Mouse (Mus musculus): Measurements from ENCODE around the gene Apbb2. TPM values are rescaled to one million over a fixed set of nuclear protein-coding genes. Genes with fewer than 3 reads are reported as not detected.

Gene Apbb2
- polyA plus RNA-seq, 1 experiment from 2014 or later, result 7.8 TPM

- no peak overlapping the region for H3K27ac ChIP-seq
- H3K4me3 ChIP-seq (ENCODE audit: inconsistent target), result no peak overlapping the region
- no peaks in the 10 kb centered on the region for H3K79me2 ChIP-seq (ENCODE audit: inconsistent target)
- no peaks in the 10 kb centered on the region for H3K36me3 ChIP-seq (ENCODE audit: inconsistent target)
Measured at GRCm38 (mm10) chr5:66428071-66428470, 190.5 kb downstream of the Apbb2 start.

- WGBS (ENCODE audit: missing documents), result 70% methylated on average over 4 of the region's 4 CpGs
- Histone ChIP-seq H3K36me3 (ENCODE audit: inconsistent target) (no peaks in the 10 kb centered on the region), H3K79me2 (ENCODE audit: inconsistent target) (no peaks in the 10 kb centered on the region), H3K4me3 (ENCODE audit: inconsistent target) (no peak overlapping the region), H3K27ac (no peak overlapping the region)
Measured at GRCm38 (mm10) chr5:66423909-66424308, 194.7 kb downstream of the Apbb2 start.

DNA sequence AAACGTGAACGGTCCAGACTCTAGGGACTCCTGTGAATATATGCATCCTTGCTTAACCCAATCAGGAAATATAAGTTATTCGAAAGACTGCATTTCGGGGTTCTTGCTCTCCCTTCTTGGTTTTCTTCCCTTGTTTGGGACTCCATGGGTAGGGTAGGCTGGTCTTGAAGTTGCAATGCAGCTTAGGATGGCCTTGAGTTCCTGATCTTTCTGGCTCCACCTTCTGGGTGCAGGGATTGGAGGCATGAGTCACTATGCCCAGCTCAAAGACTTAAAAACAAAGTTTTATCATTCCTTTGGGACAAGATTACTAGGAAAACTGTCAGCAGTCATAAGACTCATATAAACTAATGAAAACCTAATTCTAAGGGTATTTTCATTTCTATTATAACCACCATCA, 195.1 kb downstream of the Apbb2 start:
- no peak overlapping the region for H3K4me3 ChIP-seq (ENCODE audit: inconsistent target)
- no peak overlapping the region for H3K27ac ChIP-seq
- 98% methylated on average over 4 of the region's 4 CpGs for WGBS (ENCODE audit: missing documents)
- H3K36me3 ChIP-seq (ENCODE audit: inconsistent target), result no peaks in the 10 kb centered on the region
- H3K79me2 ChIP-seq (ENCODE audit: inconsistent target), result no peaks in the 10 kb centered on the region

- WGBS (ENCODE audit: missing documents), result 89% methylated on average over 4 of the region's 4 CpGs
- Histone ChIP-seq H3K4me3 (ENCODE audit: inconsistent target) (no peak overlapping the region), H3K79me2 (ENCODE audit: inconsistent target) (no peaks in the 10 kb centered on the region), H3K36me3 (ENCODE audit: inconsistent target) (no peaks in the 10 kb centered on the region), H3K27ac (no peak overlapping the region)
Measured at GRCm38 (mm10) chr5:66421954-66422353, 196.6 kb downstream of the Apbb2 start.

DNA sequence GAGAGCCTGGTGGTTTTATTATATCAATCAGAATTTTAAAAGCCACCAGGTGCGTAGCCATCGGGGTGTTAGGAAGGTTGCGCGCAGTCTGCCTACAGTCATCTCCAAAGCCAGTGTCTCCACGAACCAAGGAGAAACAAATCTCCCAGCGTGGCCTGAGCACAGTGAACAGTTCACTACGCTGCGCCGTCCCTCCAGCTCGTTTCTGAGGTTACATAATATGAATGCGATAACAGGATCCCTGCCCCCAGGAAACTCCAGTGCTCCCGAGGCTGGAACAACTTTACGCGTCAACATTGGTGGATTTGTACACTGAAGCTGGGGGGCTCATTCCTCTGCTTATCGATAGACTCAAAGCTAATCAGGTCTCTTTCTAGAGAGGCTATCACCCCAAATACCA, 197.4 kb downstream of the Apbb2 start:
- WGBS (ENCODE audit: missing documents), result 95% methylated on average over 15 of the region's 15 CpGs
- Histone ChIP-seq H3K79me2 (ENCODE audit: inconsistent target) (no peaks in the 10 kb centered on the region), H3K4me3 (ENCODE audit: inconsistent target) (no peak overlapping the region), H3K27ac (no peak overlapping the region), H3K36me3 (ENCODE audit: inconsistent target) (no peaks in the 10 kb centered on the region)

DNA sequence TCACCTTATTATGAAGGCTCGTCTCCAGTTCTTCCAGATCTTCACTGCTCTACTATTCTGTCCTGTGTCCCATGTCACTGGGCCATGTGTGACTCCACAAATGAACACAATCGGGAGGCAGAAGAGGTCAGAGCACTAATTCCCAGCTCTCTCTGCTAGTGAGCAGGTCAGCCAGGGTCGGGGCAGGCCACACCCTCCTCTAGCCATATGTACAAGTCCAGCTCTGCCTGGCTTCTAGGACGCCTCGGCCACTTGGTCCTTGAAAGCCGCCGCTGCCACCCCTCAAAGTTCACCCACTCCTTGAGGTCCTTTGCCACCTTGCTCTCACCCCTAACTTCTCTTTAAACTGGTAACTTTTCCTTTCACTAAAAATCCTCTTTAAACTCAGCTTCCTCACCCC, 198.6 kb downstream of the Apbb2 start:
- Histone ChIP-seq H3K4me3 (ENCODE audit: inconsistent target) (no peak overlapping the region), H3K79me2 (ENCODE audit: inconsistent target) (no peaks in the 10 kb centered on the region), H3K36me3 (ENCODE audit: inconsistent target) (no peaks in the 10 kb centered on the region), H3K27ac (no peak overlapping the region)
- WGBS (ENCODE audit: missing documents), result 91% methylated on average over 7 of the region's 7 CpGs

GRCm38 (mm10) chr5:66417289-66417688, 201.3 kb downstream of the Apbb2 start:
- no peaks in the 10 kb centered on the region for H3K36me3 ChIP-seq (ENCODE audit: inconsistent target)
- WGBS (ENCODE audit: missing documents), result 63% methylated on average over 8 of the region's 8 CpGs

GRCm38 (mm10) chr5:66415700-66416543, 202.7 kb downstream of the Apbb2 start:
- no peak overlapping the region for H3K4me3 ChIP-seq (ENCODE audit: inconsistent target)
- WGBS (ENCODE audit: missing documents), result 92% methylated on average over 7 of the region's 7 CpGs
- no peaks in the 10 kb centered on the region for H3K36me3 ChIP-seq (ENCODE audit: inconsistent target)
- no peak overlapping the region for H3K27ac ChIP-seq
- H3K79me2 ChIP-seq (ENCODE audit: inconsistent target), result no peaks in the 10 kb centered on the region

More at GRCm38 (mm10) chr5:66417289-66417688, 201.3 kb downstream of the Apbb2 start:
- Histone ChIP-seq H3K27ac (no peak overlapping the region), H3K4me3 (ENCODE audit: inconsistent target) (no peak overlapping the region), H3K79me2 (ENCODE audit: inconsistent target) (no peaks in the 10 kb centered on the region)

GRCm38 (mm10) chr5:66415033-66415697, 203.4 kb downstream of the Apbb2 start:
- H3K27ac ChIP-seq, result no peak overlapping the region
- no peaks in the 10 kb centered on the region for H3K36me3 ChIP-seq (ENCODE audit: inconsistent target)
- H3K4me3 ChIP-seq (ENCODE audit: inconsistent target), result no peak overlapping the region
- WGBS (ENCODE audit: missing documents), result 95% methylated on average over 9 of the region's 9 CpGs
- no peaks in the 10 kb centered on the region for H3K79me2 ChIP-seq (ENCODE audit: inconsistent target)

- no peak overlapping the region for H3K27ac ChIP-seq
- 64% methylated on average over 5 of the region's 5 CpGs for WGBS (ENCODE audit: missing documents)
- no peaks in the 10 kb centered on the region for H3K79me2 ChIP-seq (ENCODE audit: inconsistent target)
- H3K4me3 ChIP-seq (ENCODE audit: inconsistent target), result no peak overlapping the region
- H3K36me3 ChIP-seq (ENCODE audit: inconsistent target), result no peaks in the 10 kb centered on the region
Measured at GRCm38 (mm10) chr5:66413402-66413801, 205.2 kb downstream of the Apbb2 start.

GRCm38 (mm10) chr5:66412821-66413220, 205.8 kb downstream of the Apbb2 start:
- Histone ChIP-seq H3K27ac (no peak overlapping the region), H3K4me3 (ENCODE audit: inconsistent target) (no peak overlapping the region), H3K36me3 (ENCODE audit: inconsistent target) (no peaks in the 10 kb centered on the region), H3K79me2 (ENCODE audit: inconsistent target) (no peaks in the 10 kb centered on the region)
- WGBS (ENCODE audit: missing documents), result 89% methylated on average over 3 of the region's 3 CpGs

DNA sequence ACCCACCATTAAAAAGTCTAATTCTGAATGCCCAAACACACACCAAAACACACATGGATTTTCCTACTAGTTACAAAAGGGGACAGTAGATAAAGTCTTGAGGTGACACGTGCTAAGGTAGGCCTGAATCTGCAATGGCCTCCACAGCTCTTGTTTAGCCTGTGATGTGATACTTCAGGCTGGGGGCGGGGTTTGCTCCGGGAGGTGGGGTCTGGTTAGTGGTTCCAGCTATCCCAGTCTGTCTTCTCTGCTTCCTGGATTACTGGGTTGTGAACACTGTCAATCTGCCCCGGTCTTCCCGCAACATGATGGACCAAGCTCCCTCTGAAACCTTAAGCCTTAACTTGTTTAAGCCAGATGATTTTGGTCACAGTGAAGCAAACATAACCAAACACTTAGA, 210.0 kb downstream of the Apbb2 start:
- WGBS (ENCODE audit: missing documents), result 96% methylated on average over 5 of the region's 5 CpGs

DNA sequence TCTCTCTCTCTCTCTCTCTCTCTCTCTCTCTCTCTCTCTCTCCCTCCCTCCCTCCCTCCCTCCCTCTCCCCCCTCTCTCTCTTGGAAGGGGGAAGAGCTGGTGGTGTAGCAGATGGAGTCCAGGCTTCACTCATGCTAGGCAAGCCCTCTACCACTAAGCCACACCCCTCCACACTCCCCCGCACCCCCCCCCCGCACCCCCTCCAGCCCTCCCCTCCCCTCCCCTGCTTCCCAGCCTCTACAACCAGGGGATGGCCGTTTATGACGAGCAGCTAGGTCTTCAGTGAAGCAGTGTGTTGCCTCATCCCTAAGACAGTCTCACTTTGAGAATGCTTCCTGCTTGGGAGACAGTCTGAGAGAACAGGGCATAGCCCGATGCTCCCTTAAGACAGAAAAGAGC, 210.6 kb downstream of the Apbb2 start:
- WGBS (ENCODE audit: missing documents), result 54% methylated on average over 3 of the region's 5 CpGs
- H3K4me3 ChIP-seq (ENCODE audit: inconsistent target), result no peak overlapping the region
- no peaks in the 10 kb centered on the region for H3K79me2 ChIP-seq (ENCODE audit: inconsistent target)
- no peak overlapping the region for H3K27ac ChIP-seq
- H3K36me3 ChIP-seq (ENCODE audit: inconsistent target), result no peaks in the 10 kb centered on the region

More for the DNA sequence above, 210.0 kb downstream of the Apbb2 start:
- no peak overlapping the region for H3K4me3 ChIP-seq (ENCODE audit: inconsistent target)
- H3K79me2 ChIP-seq (ENCODE audit: inconsistent target), result no peaks in the 10 kb centered on the region
- no peaks in the 10 kb centered on the region for H3K36me3 ChIP-seq (ENCODE audit: inconsistent target)
- no peak overlapping the region for H3K27ac ChIP-seq

- no peak overlapping the region for H3K4me3 ChIP-seq (ENCODE audit: inconsistent target)
- over 99% methylated on average over 7 of the region's 7 CpGs for WGBS (ENCODE audit: missing documents)
- no peaks in the 10 kb centered on the region for H3K36me3 ChIP-seq (ENCODE audit: inconsistent target)
- H3K27ac ChIP-seq, result no peak overlapping the region
- H3K79me2 ChIP-seq (ENCODE audit: inconsistent target), result no peaks in the 10 kb centered on the region
Measured at GRCm38 (mm10) chr5:66406431-66406830, 212.2 kb downstream of the Apbb2 start.

DNA sequence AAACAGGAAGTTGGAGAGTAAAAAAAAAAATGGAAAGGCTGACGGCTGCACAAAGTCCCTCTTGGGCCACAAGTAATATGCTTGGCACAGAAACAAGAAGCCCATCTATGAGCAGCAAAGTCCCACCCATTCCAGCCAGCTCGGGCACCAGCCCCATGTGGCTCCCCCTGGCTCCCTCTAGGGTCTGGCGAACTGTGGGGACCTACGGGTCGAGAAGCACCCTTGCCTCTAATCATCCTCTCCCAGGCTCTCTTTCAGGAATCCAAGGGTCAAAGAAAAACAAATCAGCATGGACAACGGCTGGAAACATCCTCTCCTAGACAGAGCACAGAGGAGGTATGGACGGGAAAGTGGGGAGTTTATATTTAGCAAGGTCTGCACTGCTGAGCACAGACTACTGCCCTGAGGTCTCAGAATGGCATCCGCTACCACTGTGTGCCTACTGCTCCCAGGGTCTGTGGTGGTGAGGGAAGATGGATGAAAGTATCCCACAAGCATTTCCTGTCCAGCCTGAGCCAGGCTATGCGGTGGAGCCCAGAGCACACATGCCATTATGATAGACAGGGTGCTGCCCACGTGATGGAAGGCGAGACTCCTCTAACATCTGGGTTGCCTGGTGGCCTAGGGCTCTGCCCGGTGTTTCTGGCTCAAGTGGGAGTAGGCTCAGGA, 212.7 kb downstream of the Apbb2 start:
- WGBS (ENCODE audit: missing documents), result 44% methylated on average over 12 of the region's 12 CpGs

More for the DNA sequence above, 212.7 kb downstream of the Apbb2 start:
- Histone ChIP-seq H3K27ac (no peak overlapping the region), H3K79me2 (ENCODE audit: inconsistent target) (no peaks in the 10 kb centered on the region), H3K36me3 (ENCODE audit: inconsistent target) (no peaks in the 10 kb centered on the region), H3K4me3 (ENCODE audit: inconsistent target) (no peak overlapping the region)
